Mouse (Mus musculus) adrenal gland, postnatal 14 days (tissue): ENCODE results near the gene Rilpl1. TPM values are rescaled to one million over a fixed set of nuclear protein-coding genes. Genes with fewer than 3 reads are reported as not detected.
"Not testable (repeated sequence)": the region's sequence is repeated elsewhere in the genome, so short reads cannot be mapped to it uniquely, and the experiment has no call there.

Experiments
- DNase-seq: peaks from one replicate; pipeline ENCODE4 v3.0.0; 2021; ENCODE audit warnings: mixed read lengths
- total RNA-seq: library from RNA; stranded (reverse); gene quantifications from 2 replicates; pipeline ENCODE4 v1.2.3, GENCODE M21; 2021

Gene Rilpl1
- total RNA-seq, 1 experiment from 2014 or later = 15.8 TPM

GRCm38 (mm10) chr5:124529697-124530096, 1.5 kb downstream of the Rilpl1 start:
- no peak for DNase-seq

GRCm38 (mm10) chr5:124529191-124529651, 2.0 kb downstream of the Rilpl1 start:
- DNase-seq = peak; percentile 42

- DNase-seq = peak; percentile 22
These were observed 2.4 kb downstream of the Rilpl1 start for GRCm38 (mm10) chr5:124528791-124529190.

GRCm38 (mm10) chr5:124528351-124528750, 2.8 kb downstream of the Rilpl1 start:
- DNase-seq = no peak

GRCm38 (mm10) chr5:124524943-124525342, 6.2 kb downstream of the Rilpl1 start:
- no peak for DNase-seq

GRCm38 (mm10) chr5:124523032-124523431, 8.2 kb downstream of the Rilpl1 start:
- no peak for DNase-seq

- DNase-seq = no peak
These were observed 9.6 kb downstream of the Rilpl1 start for GRCm38 (mm10) chr5:124521588-124521987.

GRCm38 (mm10) chr5:124518648-124519047, 12.5 kb downstream of the Rilpl1 start:
- DNase-seq = no peak

GRCm38 (mm10) chr5:124515789-124516188, 15.4 kb downstream of the Rilpl1 start:
- no peak for DNase-seq

- no peak for DNase-seq
These were observed 20.6 kb downstream of the Rilpl1 start for GRCm38 (mm10) chr5:124510536-124511050.

GRCm38 (mm10) chr5:124509742-124510237, 21.4 kb downstream of the Rilpl1 start:
- no peak for DNase-seq

- no peak for DNase-seq
These were observed 22.0 kb downstream of the Rilpl1 start for GRCm38 (mm10) chr5:124509200-124509599.

GRCm38 (mm10) chr5:124506731-124507359, 24.3 kb downstream of the Rilpl1 start:
- peak; percentile 33 for DNase-seq

GRCm38 (mm10) chr5:124505235-124505634, 26.0 kb downstream of the Rilpl1 start:
- no peak for DNase-seq

GRCm38 (mm10) chr5:124503742-124504141, 27.4 kb downstream of the Rilpl1 start:
- DNase-seq = no peak

GRCm38 (mm10) chr5:124501541-124501940, 29.6 kb downstream of the Rilpl1 start:
- no peak for DNase-seq

- DNase-seq = no peak
These were observed 30.6 kb downstream of the Rilpl1 start for GRCm38 (mm10) chr5:124500573-124500972.

GRCm38 (mm10) chr5:124500037-124500436, 31.2 kb downstream of the Rilpl1 start:
- not testable (repeated sequence) for DNase-seq

GRCm38 (mm10) chr5:124499001-124499400, 32.2 kb downstream of the Rilpl1 start:
- DNase-seq = no peak

- DNase-seq = peak; percentile 69
These were observed 32.8 kb downstream of the Rilpl1 start for GRCm38 (mm10) chr5:124498221-124498876.

- DNase-seq = no peak
These were observed 34.3 kb downstream of the Rilpl1 start for GRCm38 (mm10) chr5:124496614-124497514.

- no peak for DNase-seq
These were observed 35.6 kb downstream of the Rilpl1 start for GRCm38 (mm10) chr5:124495547-124495946.
